Mouse (Mus musculus): ENCODE results near the gene Dtx3l. TPM values are rescaled to one million over a fixed set of nuclear protein-coding genes. Genes with fewer than 3 reads are reported as not detected.
"Not testable (repeated sequence)": the region's sequence is repeated elsewhere in the genome, so short reads cannot be mapped to it uniquely, and the experiment has no call there.

The Dtx3l gene
- polyA plus RNA-seq (2012; rRNA removed): 6.3 and 7.1 TPM in 2 replicates

GRCm38 (mm10) chr16:35938211-35939151, at the start of gene Dtx3l, which contains the start of gene Parp9:
Gene Dtx3l (minus strand): TSS chr16:35939151.
Gene Parp9 (plus strand): TSS chr16:35938470.
- DNase-seq (ENCODE audit: low read depth): no peak

- no peak for DNase-seq (ENCODE audit: low read depth)
Measured at GRCm38 (mm10) chr16:35987930-35988329, 49.0 kb upstream of the Dtx3l start.

- no peak for DNase-seq (ENCODE audit: low read depth)
Measured at GRCm38 (mm10) chr16:35984471-35984870, 45.5 kb upstream of the Dtx3l start.

GRCm38 (mm10) chr16:35983517-35984101, 44.7 kb upstream of the Dtx3l start:
- no peak for DNase-seq (ENCODE audit: low read depth)

- DNase-seq (ENCODE audit: low read depth): peak; percentile 46
Measured at GRCm38 (mm10) chr16:35982902-35983516, 44.1 kb upstream of the Dtx3l start.

GRCm38 (mm10) chr16:35982506-35982901, 43.6 kb upstream of the Dtx3l start:
- DNase-seq (ENCODE audit: low read depth): no peak

- peak; percentile 98 for DNase-seq (ENCODE audit: low read depth)
Measured at GRCm38 (mm10) chr16:35981363-35981821, 42.4 kb upstream of the Dtx3l start.

GRCm38 (mm10) chr16:35978450-35978849, 39.5 kb upstream of the Dtx3l start, which contains the start of gene Kpna1:
Gene Kpna1 (plus strand): TSS chr16:35978750.
- DNase-seq (ENCODE audit: low read depth): not testable (repeated sequence)

- no peak for DNase-seq (ENCODE audit: low read depth)
Measured at GRCm38 (mm10) chr16:35974021-35974420, 35.1 kb upstream of the Dtx3l start.

GRCm38 (mm10) chr16:35968149-35968548, 29.2 kb upstream of the Dtx3l start:
- DNase-seq (ENCODE audit: low read depth): no peak

GRCm38 (mm10) chr16:35967319-35967718, 28.4 kb upstream of the Dtx3l start:
- no peak for DNase-seq (ENCODE audit: low read depth)

GRCm38 (mm10) chr16:35966411-35967115, 27.6 kb upstream of the Dtx3l start:
- no peak for DNase-seq (ENCODE audit: low read depth)

- DNase-seq (ENCODE audit: low read depth): not testable (repeated sequence)
Measured at GRCm38 (mm10) chr16:35965991-35966390, 27.0 kb upstream of the Dtx3l start.

GRCm38 (mm10) chr16:35952628-35953130, 13.7 kb upstream of the Dtx3l start:
- DNase-seq (ENCODE audit: low read depth): no peak

- no peak for DNase-seq (ENCODE audit: low read depth)
Measured at GRCm38 (mm10) chr16:35951216-35951615, 12.3 kb upstream of the Dtx3l start.

- no peak for DNase-seq (ENCODE audit: low read depth)
Measured at GRCm38 (mm10) chr16:35949264-35949663, 10.3 kb upstream of the Dtx3l start.

- no peak for DNase-seq (ENCODE audit: low read depth)
Measured at GRCm38 (mm10) chr16:35941382-35941781, 2.4 kb upstream of the Dtx3l start.

- DNase-seq (ENCODE audit: low read depth): no peak
Measured at GRCm38 (mm10) chr16:35939690-35940089, 739 bp upstream of the Dtx3l start.

- DNase-seq (ENCODE audit: low read depth): no peak
Measured at GRCm38 (mm10) chr16:35939261-35939660, 310 bp upstream of the Dtx3l start.

GRCm38 (mm10) chr16:35933181-35933580, 5.8 kb downstream of the Dtx3l start:
- no peak for DNase-seq (ENCODE audit: low read depth)

Measured in gonadal fat pad, adult 2 months (tissue).